Mouse (Mus musculus): ENCODE measurements around the gene Hspa1b. TPM values are rescaled to one million over a fixed set of nuclear protein-coding genes. Genes with fewer than 3 reads are reported as not detected.

Hspa1b gene
- total and polyA plus RNA-seq, 3 experiments = 0.08 to 0.15 TPM; not detected in 1

DNA sequence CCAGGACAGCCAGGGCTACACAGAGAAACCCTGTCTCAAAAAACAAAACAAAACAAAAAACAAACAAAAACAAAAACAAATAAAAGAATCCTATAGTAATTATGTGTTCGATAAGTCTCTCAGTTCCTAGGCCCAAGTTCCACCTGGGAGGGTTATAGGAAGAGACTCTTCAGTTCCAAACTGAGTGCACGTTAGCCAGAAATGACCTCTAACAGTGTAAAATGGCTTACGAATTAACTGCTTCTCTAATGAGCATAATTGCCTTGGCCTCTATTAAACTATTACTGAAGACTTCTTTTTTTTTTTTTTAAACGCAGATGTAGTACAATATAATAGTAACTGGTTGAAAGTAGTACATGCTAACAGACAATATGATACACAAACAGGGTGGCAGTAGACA is 5.1 kb downstream of the Hspa1b start:
- H3K4me2 ChIP-seq (ENCODE audit: insufficient read depth, low read depth, poor library complexity, severe bottlenecking) = no peak overlapping the region
- peaks cover 10 to 19% of the 10 kb centered on the region in 2 experiments; a peak in 3 of 4 replicates for H3K4me1 ChIP-seq (ENCODE audit: control insufficient read depth in 1 of 2, insufficient read depth in 2 of 2)
- dilution Hi-C loops (cut with MboI; ENCODE audit: extremely low pct_ligation_motif_present, extremely low pct_unique_long_range_greater_than_20kb, low sequenced_read_pairs) = no loop called here
- H3K9ac ChIP-seq (ENCODE audit: insufficient read depth, low read depth) = no peak overlapping the region
- no peaks in the 10 kb centered on the region for H3K27me3 ChIP-seq (replicated peaks)
- in situ Hi-C loops (cut with MboI; ENCODE audit: low pct_ligation_motif_present, low pct_unique_long_range_greater_than_20kb, low sequenced_read_pairs) = no loop called here
- peaks cover 15 to 25% of the 10 kb centered on the region in 2 experiments for H3K36me3 ChIP-seq (replicated peaks in 1 of 2; ENCODE audit: control insufficient read depth in 1 of 2, insufficient read depth in 1 of 2, low read length in 1 of 2)
- H3K27ac ChIP-seq (ENCODE audit: insufficient read depth, low read depth) = no peak overlapping the region
- DNase-seq (ENCODE audit: extremely low read depth) = no peak
- H3K79me2 ChIP-seq (replicated peaks; ENCODE audit: control insufficient read depth, extremely low read depth, insufficient read depth, poor library complexity, severe bottlenecking) = peaks cover 19% of the 10 kb centered on the region
- TF ChIP-seq BHLHE40 (IDR thresholded peaks at IDR 0.05; ENCODE audit: low read depth, low read length) (no peak), EP300 (IDR thresholded peaks at IDR 0.05; ENCODE audit: low read length) (no peak)
- H3K4me3 ChIP-seq (replicated peaks in 1 of 3; ENCODE audit: low read depth in 2 of 3, low read length in 2 of 3, poor library complexity in 1 of 3) = no peak overlapping the region
- H3K9me3 ChIP-seq (replicated peaks; ENCODE audit: low read length) = no peaks in the 10 kb centered on the region

DNA sequence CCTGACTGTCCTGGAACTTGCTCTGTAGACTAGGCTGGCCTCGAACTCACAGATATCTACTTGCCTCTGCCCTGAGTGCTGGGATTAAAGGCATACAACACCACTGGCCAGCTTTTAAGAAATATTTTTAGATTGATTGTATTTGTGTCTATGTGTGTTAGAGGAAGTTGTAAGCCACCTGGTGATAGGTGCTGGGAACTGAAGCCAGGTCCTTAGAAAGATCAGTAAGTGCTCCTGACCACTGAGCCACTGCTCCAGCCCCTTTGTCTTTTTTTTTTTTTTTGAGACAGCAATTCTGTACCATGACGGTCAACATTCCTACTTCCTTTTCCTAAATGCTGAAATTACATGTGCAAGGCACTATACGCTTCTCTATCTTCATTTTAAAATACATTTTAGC is 5.8 kb downstream of the Hspa1b start:
- Histone ChIP-seq H3K4me1 (ENCODE audit: control insufficient read depth in 1 of 2, insufficient read depth in 2 of 2) (peaks cover 10 to 19% of the 10 kb centered on the region in 2 experiments; a peak in 3 of 4 replicates), H3K27me3 (replicated peaks) (no peaks in the 10 kb centered on the region), H3K9ac (ENCODE audit: insufficient read depth, low read depth) (peak overlapping the region; percentile 92; the same call in 1 of the 2 replicates), H3K4me2 (ENCODE audit: insufficient read depth, low read depth, poor library complexity, severe bottlenecking) (no peak overlapping the region), H3K79me2 (replicated peaks; ENCODE audit: control insufficient read depth, extremely low read depth, insufficient read depth, poor library complexity, severe bottlenecking) (peaks cover 19% of the 10 kb centered on the region), H3K9me3 (replicated peaks; ENCODE audit: low read length) (no peaks in the 10 kb centered on the region), H3K36me3 (replicated peaks in 1 of 2; ENCODE audit: control insufficient read depth in 1 of 2, insufficient read depth in 1 of 2, low read length in 1 of 2) (peaks cover 15 to 29% of the 10 kb centered on the region in 2 experiments), H3K4me3 (replicated peaks in 1 of 3; ENCODE audit: low read depth in 2 of 3, low read length in 2 of 3, poor library complexity in 1 of 3) (peak overlapping the region in 1 of 3 experiments; percentile 98), H3K27ac (ENCODE audit: insufficient read depth, low read depth) (no peak overlapping the region)
- peak in 1 of 2 experiments; percentile 12; a peak in 1 of 4 replicates for TF ChIP-seq CTCF (conservative IDR thresholded peaks at IDR 0.05 in 1 of 2, IDR thresholded peaks at IDR 0.05 in 1 of 2; ENCODE audit: low read depth in 2 of 2, low read length in 2 of 2)
- TF ChIP-seq ZNF384 (IDR thresholded peaks at IDR 0.05; ENCODE audit: low read depth, low read length) = peak; percentile 52
- no peak for TF ChIP-seq RAD21 (IDR thresholded peaks at IDR 0.05; ENCODE audit: low read depth, low read length)
- DNase-seq (ENCODE audit: extremely low read depth) = peak; percentile 49
- dilution Hi-C loops (cut with MboI; ENCODE audit: extremely low pct_ligation_motif_present, extremely low pct_unique_long_range_greater_than_20kb, low sequenced_read_pairs) (no loop called here), in situ Hi-C loops (cut with MboI; ENCODE audit: low pct_ligation_motif_present, low pct_unique_long_range_greater_than_20kb, low sequenced_read_pairs) (no loop called here)

DNA sequence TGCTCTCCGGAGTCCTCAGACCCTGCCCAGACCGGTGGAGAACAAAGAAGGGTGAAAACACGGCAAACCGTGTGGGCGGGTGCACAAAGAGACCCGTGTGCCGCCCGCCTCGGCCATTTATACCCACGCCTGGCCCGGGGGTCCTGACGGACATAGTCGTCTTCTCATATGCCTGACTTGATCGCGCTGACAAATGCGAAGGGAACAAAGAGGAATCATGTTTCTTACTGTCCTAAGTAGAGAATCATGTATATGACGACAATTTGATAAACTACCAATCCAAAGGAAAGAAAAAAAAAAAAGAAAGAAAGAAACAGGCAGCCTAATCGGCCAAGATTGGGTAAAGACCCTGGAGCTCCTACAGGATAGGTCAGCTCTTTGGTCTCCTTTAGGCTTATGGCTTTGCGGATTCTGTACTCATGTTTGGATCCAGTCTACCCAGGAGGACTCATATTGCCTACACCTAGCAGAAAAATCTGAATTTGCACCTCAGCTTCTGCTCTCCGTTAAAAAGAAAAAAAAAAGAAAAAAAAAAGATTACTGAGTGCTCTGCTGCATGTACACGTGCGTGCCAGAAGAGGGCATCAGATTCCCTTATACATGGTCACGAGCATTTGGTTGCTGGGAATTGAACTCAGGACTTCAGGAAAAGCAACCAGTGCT is 6.5 kb downstream of the Hspa1b start:
- peaks cover 10 to 19% of the 10 kb centered on the region in 2 experiments; a peak in 3 of 4 replicates for H3K4me1 ChIP-seq (ENCODE audit: control insufficient read depth in 1 of 2, insufficient read depth in 2 of 2)
- in situ Hi-C loops (cut with MboI; ENCODE audit: low pct_ligation_motif_present, low pct_unique_long_range_greater_than_20kb, low sequenced_read_pairs) = no loop called here
- H3K4me2 ChIP-seq (ENCODE audit: insufficient read depth, low read depth, poor library complexity, severe bottlenecking) = peak overlapping the region; percentile 40; the same call in 1 of the 2 replicates
- H3K27ac ChIP-seq (ENCODE audit: insufficient read depth, low read depth) = peak overlapping the region; percentile 60; the same call in 1 of the 2 replicates
- peaks cover 15 to 29% of the 10 kb centered on the region in 2 experiments for H3K36me3 ChIP-seq (replicated peaks in 1 of 2; ENCODE audit: control insufficient read depth in 1 of 2, insufficient read depth in 1 of 2, low read length in 1 of 2)
- H3K4me3 ChIP-seq (replicated peaks in 1 of 3; ENCODE audit: low read depth in 2 of 3, low read length in 2 of 3, poor library complexity in 1 of 3) = peak overlapping the region; percentile 87 to 98 (median 96)
- no peaks in the 10 kb centered on the region for H3K9me3 ChIP-seq (replicated peaks; ENCODE audit: low read length)
- DNase-seq (ENCODE audit: extremely low read depth) = peak; percentile 76
- peaks cover 19% of the 10 kb centered on the region for H3K79me2 ChIP-seq (replicated peaks; ENCODE audit: control insufficient read depth, extremely low read depth, insufficient read depth, poor library complexity, severe bottlenecking)
- no peaks in the 10 kb centered on the region for H3K27me3 ChIP-seq (replicated peaks)
- dilution Hi-C loops (cut with MboI; ENCODE audit: extremely low pct_ligation_motif_present, extremely low pct_unique_long_range_greater_than_20kb, low sequenced_read_pairs) = no loop called here
- H3K9ac ChIP-seq (ENCODE audit: insufficient read depth, low read depth) = peak overlapping the region; percentile 92
- TF ChIP-seq UBTF (IDR thresholded peaks at IDR 0.05; ENCODE audit: low read depth, low read length) (no peak), USF2 (conservative IDR thresholded peaks at IDR 0.05; ENCODE audit: low read depth, low read length) (no peak), NRF1 (IDR thresholded peaks at IDR 0.05; ENCODE audit: low read depth, low read length) (no peak), HCFC1 (IDR thresholded peaks at IDR 0.05; ENCODE audit: low read depth, low read length) (peak; percentile 84), RAD21 (IDR thresholded peaks at IDR 0.05; ENCODE audit: low read depth, low read length) (peak; percentile 47), ZMIZ1 (IDR thresholded peaks at IDR 0.05; ENCODE audit: low read depth, low read length) (peak; percentile 99), MAZ (IDR thresholded peaks at IDR 0.05; ENCODE audit: low read depth, low read length) (no peak), ELF1 (IDR thresholded peaks at IDR 0.05; ENCODE audit: low read depth, low read length) (no peak), SMC3 (IDR thresholded peaks at IDR 0.05; ENCODE audit: low read depth, low read length) (peak; percentile 53), BHLHE40 (IDR thresholded peaks at IDR 0.05; ENCODE audit: low read depth, low read length) (peak; percentile 86), TBP (conservative IDR thresholded peaks at IDR 0.05; ENCODE audit: low read depth, low read length) (peak; percentile 98), MAX (IDR thresholded peaks at IDR 0.05; ENCODE audit: low read length) (peak; percentile 100), IRF4 (IDR thresholded peaks at IDR 0.05; ENCODE audit: low read depth, low read length) (peak; percentile 17; the same call in 1 of the 2 replicates), NELFE (IDR thresholded peaks at IDR 0.05; ENCODE audit: low read depth, low read length) (peak; percentile 100), EP300 (IDR thresholded peaks at IDR 0.05; ENCODE audit: low read length) (no peak), POLR2AphosphoS2 (IDR thresholded peaks at IDR 0.05; ENCODE audit: low read depth, low read length) (peak; percentile 98), PAX5 (IDR thresholded peaks at IDR 0.05; ENCODE audit: low read length) (no peak), MXI1 (IDR thresholded peaks at IDR 0.05; ENCODE audit: low read depth, low read length) (peak; percentile 79; the same call in 1 of the 2 replicates), CTCF (conservative IDR thresholded peaks at IDR 0.05 in 1 of 2, IDR thresholded peaks at IDR 0.05 in 1 of 2; ENCODE audit: low read depth in 2 of 2, low read length in 2 of 2) (peak; percentile 67 to 73), RCOR1 (conservative IDR thresholded peaks at IDR 0.05; ENCODE audit: low read depth, low read length) (no peak), SIN3A (IDR thresholded peaks at IDR 0.05; ENCODE audit: low read length) (peak; percentile 78; the same call in 1 of the 2 replicates), USF1 (IDR thresholded peaks at IDR 0.05; ENCODE audit: low read depth, low read length) (no peak), POLR2A (IDR thresholded peaks at IDR 0.05; ENCODE audit: low read depth, low read length) (peak; percentile 99)
